Mouse (Mus musculus) cerebellum, adult 11 months (tissue): ENCODE results near the gene Prdm15.

Source experiments
- DNase-seq: peaks from one replicate; pipeline ENCODE4 v3.0.0; 2022

Prdm15 gene

DNA sequence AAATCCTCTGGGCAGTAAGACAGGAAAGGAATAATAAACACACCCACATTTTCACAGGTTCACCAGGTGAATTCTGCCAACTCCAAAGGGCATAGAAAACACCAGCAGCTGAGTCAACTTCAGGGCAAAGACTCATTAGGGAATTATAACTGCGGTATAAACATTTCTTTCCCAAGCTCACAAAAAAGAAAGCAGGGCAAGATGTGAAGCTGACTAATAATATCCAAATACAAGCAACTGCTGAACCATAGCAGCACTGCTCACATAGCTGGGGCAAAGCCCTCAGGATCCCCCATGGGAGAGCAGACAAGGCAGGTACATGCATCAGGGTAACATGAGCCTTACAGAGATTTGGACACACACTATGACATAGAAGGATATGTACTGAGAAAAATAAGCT lies 34.2 kb downstream of the Prdm15 start:
- no peak for DNase-seq

DNA sequence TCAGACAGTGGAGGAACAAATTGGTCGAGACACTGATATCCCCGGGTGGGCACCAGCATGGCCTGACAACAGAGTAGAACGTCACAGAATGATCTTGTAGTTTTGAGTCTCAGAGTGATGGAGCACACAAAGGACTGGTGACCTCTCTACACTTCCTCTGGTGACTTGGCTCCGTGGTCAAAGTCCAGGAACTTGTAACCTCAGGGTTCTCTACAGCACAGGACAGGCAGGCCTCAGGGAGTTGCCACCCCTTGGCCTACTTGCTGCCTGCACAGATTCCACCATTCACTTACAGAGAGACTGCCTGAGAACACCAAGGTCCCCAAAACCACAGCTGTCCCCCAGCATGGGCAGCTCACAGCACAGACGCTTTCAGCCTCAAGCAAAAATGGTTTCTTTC lies 36.4 kb downstream of the Prdm15 start:
- no peak for DNase-seq

DNA sequence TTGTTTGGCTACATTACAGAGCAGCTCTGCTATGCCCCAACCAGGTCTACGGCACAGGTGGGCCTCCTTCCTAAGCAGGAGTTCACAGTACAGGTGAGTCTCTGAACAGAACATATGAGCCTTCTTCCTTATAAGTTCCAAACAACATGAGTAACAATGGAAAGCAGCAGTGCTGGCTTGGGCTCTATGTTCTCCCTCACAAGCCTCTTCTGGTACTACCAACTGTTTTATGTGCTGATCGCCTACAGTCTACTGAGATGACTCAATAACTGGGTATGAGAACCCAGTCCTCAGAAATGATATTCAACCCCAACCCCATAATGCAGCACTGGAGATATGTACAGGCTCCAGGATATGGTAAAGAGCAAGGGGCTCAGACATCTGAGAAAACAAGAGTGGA lies 37.6 kb downstream of the Prdm15 start:
- DNase-seq = no peak

DNA sequence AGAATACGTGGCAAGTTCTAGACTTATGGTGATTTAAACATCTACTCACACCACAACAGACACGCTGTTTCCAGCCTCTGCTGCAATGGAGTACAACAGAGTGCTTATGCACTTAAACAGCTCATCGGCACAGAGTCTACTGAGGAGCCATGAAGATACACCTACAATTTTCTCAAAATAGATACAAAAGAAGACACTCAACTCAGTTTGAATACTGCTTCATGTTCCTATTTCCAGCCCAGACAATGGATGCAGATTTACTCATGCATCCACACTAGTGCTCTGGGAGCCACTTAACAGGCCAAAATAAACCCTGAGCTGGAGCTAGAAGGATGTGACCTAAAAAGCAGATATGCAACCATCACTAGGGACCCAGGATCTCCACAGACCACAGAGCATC lies 42.8 kb downstream of the Prdm15 start:
- no peak for DNase-seq

DNA sequence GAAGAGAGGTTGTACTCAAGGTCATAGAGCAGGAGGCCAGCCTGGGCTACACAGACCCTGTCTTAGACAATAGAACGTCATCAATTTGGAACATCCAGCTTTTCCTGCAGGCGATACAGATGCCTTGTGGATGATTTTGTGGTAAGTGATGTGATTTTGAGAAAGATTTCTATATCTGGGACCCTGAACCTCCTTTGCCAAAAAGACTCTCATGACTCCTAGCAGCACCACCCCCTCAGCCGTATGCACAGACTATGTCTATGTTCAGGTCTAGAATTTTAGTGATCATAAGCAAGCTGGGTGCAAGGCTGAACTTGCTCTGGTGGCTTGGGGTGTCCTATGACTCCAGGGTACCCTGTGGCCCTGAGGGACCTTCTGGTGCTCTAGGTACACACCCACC lies 46.0 kb downstream of the Prdm15 start:
- no peak for DNase-seq

DNA sequence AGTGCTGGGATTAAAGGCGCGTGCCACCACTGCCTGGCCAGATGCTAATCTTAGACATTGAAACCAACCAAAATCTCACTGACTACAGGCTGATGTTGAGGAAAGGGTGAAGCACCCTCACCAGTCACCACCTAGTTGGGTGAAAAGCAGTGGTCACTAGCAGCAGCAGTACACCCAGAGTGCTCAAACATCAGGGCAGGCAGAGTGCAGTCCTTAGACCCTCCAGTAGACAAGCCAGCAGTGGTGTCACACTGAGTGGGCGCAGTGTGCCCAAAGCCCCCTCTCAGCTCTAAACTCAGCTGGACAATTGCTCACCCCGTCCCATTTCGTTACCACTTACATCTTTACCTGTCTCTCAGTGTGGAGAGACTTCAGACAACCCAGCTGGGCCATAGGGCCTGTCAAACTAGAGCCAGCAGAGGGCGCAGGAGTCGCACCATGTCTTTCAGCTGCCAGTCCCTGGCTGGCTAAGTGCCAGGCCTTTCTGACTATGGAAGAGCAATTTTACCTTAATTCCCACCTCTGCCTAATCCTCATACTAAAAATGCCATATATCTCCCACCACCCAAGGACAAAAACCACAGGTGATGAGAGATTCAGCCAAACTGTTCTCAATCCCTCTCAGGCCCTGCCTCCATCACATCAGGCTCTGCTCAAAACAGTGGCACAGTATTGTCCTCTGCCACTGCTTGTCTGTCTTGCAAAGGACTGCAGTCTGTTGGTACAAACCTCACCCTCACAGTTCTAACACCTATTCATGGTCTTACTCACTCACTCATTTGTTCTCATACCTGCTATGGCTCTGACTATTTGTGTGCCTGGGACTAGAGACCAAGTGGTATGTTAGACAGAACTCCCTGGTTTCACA lies 46.7 kb downstream of the Prdm15 start:
- peak; percentile 71 for DNase-seq

DNA sequence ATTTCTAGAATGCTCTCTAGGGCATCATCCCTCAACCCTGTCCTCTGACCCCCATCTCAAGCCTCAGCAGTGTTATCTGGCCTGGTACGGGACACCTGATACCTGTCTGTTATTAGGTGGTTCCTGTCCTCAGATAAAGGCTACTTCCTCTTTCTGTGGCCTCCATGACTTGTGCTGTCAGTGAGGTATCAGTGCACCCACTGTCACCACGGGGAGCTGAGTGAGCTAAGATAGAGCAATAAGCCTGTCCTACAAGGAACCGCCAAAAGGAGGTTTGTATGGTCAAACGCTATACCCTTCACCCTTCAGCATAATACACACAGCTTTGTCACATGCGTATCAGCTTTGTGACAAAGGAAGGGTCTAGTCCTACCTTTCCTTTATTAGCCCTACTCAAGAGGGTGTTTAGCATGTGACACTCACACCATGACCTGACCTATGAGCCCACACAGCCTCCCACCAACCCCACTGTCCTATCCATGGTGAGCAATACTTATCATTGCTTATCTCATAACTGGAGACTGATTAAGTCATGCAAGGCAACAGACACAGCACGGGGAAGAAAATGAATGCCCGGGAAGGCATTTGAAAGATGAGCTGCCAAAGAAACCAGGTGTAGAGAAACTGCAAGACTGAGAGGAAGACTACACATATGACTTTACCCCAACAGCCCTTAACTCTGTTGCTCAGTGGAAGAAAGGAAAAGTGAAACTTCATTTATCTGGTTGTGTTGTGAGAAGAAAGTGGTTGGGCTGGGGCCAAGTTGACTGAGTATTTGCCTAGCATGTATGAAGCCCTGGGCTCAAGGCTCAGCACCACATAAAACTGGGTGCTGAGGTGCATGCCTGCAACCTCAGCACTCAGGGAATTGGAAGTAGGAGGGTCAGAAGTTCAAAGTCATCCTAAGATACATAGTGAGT lies 53.4 kb downstream of the Prdm15 start:
- DNase-seq = no peak

DNA sequence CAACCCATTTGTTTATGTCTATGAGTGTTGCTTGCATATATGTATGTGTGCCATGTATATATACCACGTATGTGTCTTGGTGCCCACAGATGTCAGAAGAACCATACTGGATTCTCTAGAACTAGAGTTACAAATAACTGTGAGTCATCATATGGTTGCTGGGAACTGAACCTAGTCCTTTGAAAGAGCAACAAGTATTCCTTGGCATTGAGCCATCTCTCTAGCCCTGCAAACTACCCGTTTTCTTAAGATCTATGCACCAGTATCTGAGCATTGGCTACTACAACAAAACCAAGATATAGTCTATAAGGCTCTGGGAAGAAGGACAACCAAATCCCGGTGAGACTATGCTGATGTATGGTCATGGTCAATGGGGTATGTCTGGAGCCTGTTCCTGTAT lies 54.4 kb downstream of the Prdm15 start:
- no peak for DNase-seq

DNA sequence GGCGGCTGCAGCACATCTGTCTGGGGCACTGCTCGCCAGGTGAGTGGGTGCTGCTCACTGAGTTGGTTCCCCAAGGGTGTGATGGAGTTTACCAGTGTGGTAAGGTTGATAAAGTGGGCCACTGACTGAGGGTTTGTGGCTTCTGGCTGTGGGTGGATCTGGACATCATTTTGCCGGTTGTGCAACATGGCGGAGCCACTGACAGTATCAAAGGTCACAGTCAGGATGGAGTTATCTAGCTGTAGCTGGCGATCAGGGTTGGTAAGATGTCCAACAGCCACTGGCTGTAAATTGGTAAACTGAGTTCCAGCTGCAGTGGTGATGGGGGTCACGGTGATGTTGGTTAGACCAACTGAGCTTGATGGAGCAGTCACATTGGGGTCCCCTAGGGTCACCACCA lies 57.4 kb downstream of the Prdm15 start:
- no peak for DNase-seq

DNA sequence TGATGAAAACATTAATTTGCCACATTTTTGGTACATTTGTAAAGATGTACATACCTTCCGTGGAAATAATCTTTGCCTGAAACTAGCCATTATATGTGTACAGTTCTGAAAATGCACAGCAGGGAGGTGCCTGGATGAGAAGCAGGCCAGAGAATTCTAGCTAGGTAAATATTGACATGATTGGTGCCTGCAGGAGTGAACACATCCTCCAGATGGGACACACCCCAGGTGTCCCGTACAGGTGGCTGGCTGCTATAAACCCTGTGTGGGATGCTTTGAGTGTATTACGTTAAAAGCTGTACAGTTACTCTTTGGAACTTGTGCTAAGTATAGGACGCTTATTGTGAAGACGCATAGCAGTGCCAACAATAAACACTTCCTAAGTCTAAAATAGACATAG lies 68.6 kb downstream of the Prdm15 start:
- DNase-seq = no peak

DNA sequence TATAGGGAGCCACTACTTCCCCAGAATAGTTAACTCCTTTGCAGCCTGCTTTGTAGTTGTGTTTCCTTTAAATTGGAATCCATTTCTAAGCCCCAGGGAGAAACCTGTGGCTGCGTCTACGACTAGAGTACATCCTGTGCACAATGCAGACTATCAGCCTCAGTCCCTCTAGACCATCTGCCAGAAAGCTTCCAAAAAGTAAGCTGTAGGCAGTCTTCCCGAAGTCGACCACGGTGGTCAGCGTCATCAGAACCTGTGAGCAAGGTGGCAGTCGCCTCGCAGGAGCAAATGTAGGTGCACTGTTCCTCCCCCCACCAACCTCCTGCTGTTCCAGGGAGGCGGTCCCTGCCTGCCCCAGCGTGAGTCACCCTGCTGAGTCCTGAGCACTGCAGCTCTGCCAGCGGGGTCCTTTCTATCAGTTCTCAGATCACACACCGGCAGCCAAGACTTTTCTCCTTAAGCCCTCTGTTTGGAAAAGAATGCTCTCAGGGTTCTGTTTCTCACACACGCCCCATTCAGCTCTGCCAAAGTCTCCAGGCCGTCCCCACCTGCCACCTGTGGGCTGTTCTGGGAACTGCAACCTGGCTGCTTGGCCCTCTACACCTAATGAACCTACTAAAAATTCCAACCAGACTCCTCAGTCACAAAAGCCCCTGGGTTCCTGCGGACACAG lies 73.2 kb downstream of the Prdm15 start:
- DNase-seq = peak; percentile 59

DNA sequence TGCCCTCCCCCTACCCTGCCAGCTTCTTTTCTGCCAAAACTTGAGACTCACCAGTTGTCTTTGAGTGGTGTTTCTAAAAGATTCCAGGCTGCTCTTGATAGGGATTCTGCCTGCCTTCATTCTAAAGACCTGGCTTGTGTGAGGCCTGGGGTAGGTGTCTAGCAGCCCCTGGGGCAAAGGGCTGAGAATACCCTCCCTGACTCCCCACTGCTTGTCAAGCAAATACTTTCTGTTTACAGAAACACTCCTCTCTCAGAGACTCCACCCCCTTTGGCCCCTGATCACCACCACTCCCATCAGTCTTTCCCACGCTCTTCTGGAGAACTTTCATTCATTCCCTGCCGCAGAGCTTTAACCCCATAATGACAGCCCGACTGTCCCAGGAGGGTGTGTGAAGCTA lies 85.1 kb downstream of the Prdm15 start:
- DNase-seq = no peak

DNA sequence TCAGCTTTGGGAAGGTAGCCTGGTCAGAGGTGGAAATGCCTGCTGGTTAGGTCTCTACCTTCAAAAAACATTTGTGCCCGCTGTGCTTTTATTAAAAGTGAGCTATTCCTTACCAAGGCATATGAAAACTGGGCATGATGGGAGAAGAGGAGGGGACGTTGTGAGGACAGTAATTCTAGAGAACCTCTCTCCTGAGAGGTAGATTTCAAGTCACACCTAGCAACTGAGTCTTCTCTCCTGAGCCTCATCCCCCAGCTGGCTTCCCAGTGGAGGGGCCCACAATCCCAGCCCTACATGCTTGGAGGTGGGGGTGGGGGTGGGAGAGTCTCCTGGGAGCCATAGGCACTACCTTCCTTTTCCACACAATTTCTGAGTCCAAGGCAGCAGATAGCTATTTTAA lies 87.0 kb downstream of the Prdm15 start:
- no peak for DNase-seq

DNA sequence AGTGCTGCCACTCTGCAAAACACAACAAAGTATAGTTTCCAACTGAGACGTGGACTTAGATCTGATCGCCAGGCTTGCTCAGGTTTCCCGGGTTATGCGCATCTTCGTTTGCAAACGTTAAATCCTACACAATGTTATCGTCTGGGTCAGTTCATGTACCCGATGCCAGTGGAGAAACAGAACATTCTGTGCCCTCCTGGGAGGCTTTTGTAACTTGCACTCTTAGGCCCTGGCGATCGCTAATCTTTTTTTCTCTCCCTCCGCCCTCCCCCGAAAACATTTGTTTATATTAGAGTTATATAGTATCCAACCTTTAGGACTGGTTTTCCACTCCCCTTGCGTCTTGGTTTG lies 87.7 kb downstream of the Prdm15 start:
- no peak for DNase-seq

DNA sequence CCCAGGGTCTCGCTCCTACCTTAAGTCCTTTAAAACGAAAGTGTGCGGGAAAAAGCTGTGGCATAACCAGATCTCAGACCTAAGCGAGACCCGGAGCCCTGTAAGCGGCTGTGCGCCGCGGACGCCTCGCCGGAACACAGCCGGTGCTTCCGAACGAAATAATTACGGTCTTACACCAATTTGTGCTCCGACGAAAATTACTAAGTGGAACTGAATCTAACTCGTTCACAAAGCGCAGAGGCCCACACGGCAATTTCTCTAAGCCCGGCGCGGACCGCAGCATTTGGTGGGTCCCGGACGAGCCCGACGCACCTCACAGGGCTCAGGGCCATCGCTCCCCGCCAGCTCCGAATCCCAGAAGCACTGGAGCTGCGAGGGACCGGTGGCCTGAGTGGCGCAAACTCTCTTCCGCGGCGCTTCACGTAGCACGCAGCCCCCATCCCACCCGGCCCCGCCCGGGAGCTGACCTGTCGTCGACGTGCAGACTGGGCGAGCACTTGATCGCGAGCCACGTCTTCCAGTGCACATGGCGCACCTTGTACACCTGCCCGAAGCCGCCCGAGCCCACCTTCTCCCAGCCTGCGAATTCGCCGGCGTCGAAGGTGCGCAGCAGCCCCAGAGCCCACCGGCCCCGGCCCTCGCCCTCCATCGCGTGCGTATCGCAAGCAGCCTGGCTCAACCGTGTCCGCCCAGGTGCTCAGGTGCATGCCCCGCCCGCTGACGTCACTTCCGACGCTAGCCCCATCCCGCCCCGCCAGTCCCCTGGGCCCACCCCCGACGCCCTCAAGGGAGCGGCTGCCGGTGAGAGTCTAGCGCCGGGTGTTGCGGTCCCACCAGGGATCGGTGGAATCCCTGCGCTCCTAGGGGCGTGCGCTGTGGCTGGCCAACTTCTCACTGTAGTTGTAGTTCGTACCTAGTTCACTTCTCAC lies 88.3 kb downstream of the Prdm15 start, which contains the start of gene Ripk4:
TSS of gene Ripk4 (minus strand) at position 727 of the 929 bp plus-strand sequence.
- no peak for DNase-seq

DNA sequence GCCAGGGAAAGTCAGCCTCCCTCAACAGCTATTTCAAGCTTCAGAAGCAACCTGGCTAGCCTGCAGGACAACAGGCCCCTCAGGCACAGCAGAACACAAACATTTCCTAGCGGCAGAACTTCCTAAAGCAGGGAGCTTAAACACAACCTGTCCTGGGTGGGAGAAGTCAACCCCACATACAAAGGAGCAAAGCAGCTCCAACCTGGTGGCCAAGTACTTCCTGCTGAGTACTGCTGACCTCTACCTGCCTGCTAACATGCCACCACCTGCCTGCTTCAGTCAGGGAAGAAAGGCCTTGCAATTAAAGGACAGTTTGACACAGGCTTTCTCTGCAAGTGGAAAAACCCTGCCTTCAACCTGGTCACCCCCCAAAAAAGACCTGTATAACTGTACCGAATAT lies 89.9 kb downstream of the Prdm15 start:
- no peak for DNase-seq

DNA sequence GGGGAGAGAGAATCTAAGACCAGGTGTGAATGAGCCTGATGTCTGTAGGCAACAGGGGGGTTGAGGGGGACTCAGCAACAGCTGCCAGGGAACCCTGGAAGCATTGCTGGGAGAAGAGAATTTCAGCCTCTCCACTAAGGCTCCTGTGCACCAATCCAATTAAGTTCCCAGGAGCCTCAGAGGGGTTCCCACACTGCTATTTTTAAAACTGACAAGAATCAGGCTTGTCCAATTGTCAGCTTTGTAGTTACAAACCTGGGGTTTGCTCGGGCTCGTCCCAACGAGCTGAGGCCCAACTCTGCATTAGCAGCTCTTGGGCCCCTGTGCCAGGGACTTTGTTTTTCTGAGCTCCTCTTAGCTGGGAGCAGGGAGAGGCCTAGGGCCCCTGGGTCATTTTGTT lies 92.0 kb downstream of the Prdm15 start:
- no peak for DNase-seq

DNA sequence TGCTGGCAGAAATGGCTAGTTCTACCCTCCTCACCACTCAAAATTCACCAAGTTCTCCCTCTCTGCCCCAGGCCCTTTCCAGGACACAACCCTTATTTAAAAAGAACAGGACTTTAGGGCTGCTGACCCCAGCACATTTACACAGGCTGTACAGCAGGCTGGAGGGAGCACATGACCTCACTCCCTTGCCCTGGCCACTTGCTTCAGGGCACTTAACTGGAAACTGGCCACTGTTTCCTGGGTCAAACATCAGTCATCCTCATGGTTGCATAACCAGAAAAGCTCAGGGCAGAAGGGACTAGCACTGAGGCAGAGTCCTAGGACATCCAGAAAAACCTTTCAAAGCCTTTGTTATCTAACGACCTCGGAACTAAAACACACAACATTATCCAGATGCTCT lies 93.4 kb downstream of the Prdm15 start:
- DNase-seq = no peak

DNA sequence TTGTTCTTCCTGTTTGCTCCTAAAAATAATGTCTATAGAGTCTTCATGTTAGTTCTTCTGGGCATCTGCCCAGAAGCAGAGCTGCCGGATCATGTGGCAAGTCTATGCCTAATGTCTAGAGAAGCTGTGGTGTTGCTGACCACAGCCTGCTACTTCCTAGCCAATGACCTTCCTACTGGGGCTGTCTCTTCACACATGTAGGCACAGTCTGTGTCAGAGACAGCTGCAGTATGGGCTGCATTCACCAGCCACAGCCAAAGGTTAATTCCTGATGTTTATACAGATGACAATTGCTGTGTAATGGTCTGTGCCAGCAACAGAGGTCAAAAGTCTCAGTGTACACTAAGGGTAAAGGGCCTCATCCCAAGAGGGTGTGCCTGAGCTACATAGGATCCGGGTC lies 95.2 kb downstream of the Prdm15 start:
- DNase-seq = no peak

DNA sequence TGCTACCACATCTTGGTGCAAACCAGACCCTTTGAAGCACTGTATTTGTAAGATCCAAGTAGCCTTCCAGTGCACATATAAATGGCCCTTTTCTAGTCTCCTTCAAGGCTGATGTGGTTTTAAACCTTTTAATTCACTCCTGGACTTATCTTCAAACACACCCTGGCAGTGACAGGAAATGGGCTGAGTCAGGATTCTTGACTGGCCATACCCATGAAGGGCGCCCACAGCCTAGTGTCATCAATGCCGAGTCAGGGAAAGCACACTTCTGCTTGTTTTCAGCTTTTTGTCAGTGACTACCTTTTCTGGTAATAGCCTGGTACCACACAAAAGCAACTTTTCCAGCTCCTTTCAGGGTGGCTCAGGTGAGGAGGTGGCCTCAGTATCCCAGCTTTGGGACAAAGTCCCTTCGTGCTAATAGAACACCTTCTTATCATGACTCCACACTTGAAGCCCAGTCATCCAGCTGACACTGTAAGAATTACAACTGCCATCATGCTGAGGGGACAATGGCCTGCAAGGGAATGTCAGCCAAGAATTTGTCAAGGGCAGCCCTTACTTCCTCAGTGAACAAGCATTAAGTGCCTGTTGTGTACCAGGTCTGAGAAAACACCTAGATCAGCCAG lies 99.2 kb downstream of the Prdm15 start:
- no peak for DNase-seq

DNA sequence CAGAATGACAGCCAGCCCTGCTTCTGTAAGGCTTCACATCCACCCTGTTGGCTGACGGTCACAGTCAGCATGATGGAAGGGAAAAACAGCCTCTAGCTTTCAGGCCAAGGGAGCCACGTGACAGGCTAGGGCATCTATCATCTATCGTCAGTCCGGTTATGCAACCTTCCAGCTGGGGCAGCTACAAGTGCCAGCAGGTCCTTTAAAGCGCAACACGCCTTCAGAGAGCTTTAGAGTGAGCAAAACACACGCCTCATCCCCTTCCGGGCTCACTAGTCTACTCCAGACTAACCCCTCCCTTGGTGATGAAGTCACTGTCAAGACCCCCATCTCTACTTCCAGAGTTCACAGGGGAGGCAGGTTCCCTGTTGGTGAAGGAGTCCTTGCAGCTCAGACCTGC lies 99.8 kb downstream of the Prdm15 start:
- no peak for DNase-seq

DNA sequence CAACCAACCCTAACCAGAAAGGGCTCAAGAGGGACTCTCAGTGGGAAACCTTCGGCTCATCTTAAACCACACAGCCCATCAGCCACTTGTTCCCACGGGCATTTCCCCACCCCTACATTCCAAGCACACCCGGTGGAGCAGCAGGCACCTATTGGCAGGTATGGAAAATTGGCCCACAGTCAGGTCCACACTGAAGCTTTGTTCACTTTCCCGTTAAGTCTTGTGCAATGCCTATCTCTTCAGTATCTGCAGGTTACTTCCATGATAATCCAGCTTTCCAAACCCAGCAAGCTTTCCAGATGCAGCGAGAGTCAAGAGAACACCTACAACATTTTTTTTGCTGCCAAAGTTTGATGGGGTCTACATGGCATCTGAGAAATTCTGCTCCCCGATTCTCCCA lies 103.2 kb downstream of the Prdm15 start:
- DNase-seq = no peak
